Mouse (Mus musculus) ES-E14 (cell line): Measurements from ENCODE around the gene Rad54l2. TPM values are rescaled to one million over a fixed set of nuclear protein-coding genes. Genes with fewer than 3 reads are reported as not detected.
A peak's percentile ranks its signal among the peaks of the same experiment; 100 is the strongest.

Experiments
- DNase-seq: peaks from one replicate; pipeline ENCODE4 v3.0.0-alpha.2; 2013; ENCODE audit warnings: low read depth, low spot score
- H3K27ac ChIP-seq: 2 replicates; pipeline ENCODE4 v1.5.1; 2012; ENCODE audit warnings: low read depth, mild to moderate bottlenecking, low read length, moderate library complexity, mixed read lengths; ENCODE audit not compliant: poor library complexity, insufficient read depth, severe bottlenecking
- H3K36me3 ChIP-seq: 2 replicates; pipeline ENCODE4 v1.6.1; 2012; ENCODE audit warnings: mild to moderate bottlenecking, low read length, moderate library complexity, mixed read lengths; ENCODE audit not compliant: control insufficient read depth, poor library complexity, insufficient read depth, severe bottlenecking
- H3K4me1 ChIP-seq, 2 experiments: fragments of 150-350 bp in 1 of 2; sonication (generic) in 1 of 2; 2 replicates each; pipeline ENCODE4 v1.6.1; 2012; ENCODE audit warnings: low read length in 2 of 2, mild to moderate bottlenecking in 1 of 2, mixed read lengths in 1 of 2; ENCODE audit not compliant: control insufficient read depth in 2 of 2, insufficient read depth in 2 of 2, poor library complexity in 1 of 2
- H3K4me3 ChIP-seq, 2 experiments: fragments of 150-350 bp in 1 of 2; sonication (generic) in 1 of 2; 2 replicates each; pipeline ENCODE4 v1.5.1; 2012; ENCODE audit warnings: low read length in 2 of 2, low read depth in 1 of 2, mild to moderate bottlenecking in 1 of 2, mixed read lengths in 1 of 2; ENCODE audit not compliant: insufficient read depth in 1 of 2, poor library complexity in 1 of 2, severe bottlenecking in 1 of 2
- H3K9ac ChIP-seq: 2 replicates; pipeline ENCODE4 v1.6.1; 2012; ENCODE audit warnings: low read depth, mild to moderate bottlenecking, low read length, mixed read lengths; ENCODE audit not compliant: poor library complexity, insufficient read depth, severe bottlenecking
- H3K9me3 ChIP-seq: fragments of 150-350 bp; sonication (generic); 2 replicates; pipeline ENCODE4 v1.6.1; 2012; ENCODE audit warnings: low read depth, mild to moderate bottlenecking, low read length; ENCODE audit not compliant: control insufficient read depth, insufficient read depth
- CHD2 ChIP-seq: IDR thresholded peaks from 2 replicates; pipeline ENCODE4 v1.6.1; 2014; ENCODE audit warnings: mild to moderate bottlenecking, low read depth, low read length, inconsistent platforms
- HCFC1 ChIP-seq: IDR thresholded peaks from 2 replicates; pipeline ENCODE4 v1.6.1; 2012; ENCODE audit warnings: low read length, inconsistent platforms, borderline replicate concordance; ENCODE audit not compliant: insufficient read depth
- MAFK ChIP-seq: IDR thresholded peaks from 2 replicates; pipeline ENCODE4 v1.6.1; 2014; ENCODE audit warnings: mild to moderate bottlenecking, low read depth, low read length, inconsistent platforms; ENCODE audit not compliant: insufficient read depth
- ZC3H11A ChIP-seq: IDR thresholded peaks from 2 replicates; pipeline ENCODE4 v1.6.1; 2012; ENCODE audit warnings: low read depth, mild to moderate bottlenecking, inconsistent platforms, low read length, borderline replicate concordance
- ZNF384 ChIP-seq: IDR thresholded peaks from 2 replicates; pipeline ENCODE4 v1.6.1; 2012; ENCODE audit warnings: low read depth, low read length, inconsistent platforms
- in situ Hi-C, 2 experiments: fragments of 600-800 bp; cut with MboI; formaldehyde crosslinking; loops; one replicate each; pipeline ENCODE4 v1.15.1; 2025; ENCODE audit warnings: low sequenced_read_pairs in 2 of 2, inconsistent platforms in 1 of 2; ENCODE audit not compliant: unreplicated experiment in 2 of 2
- total RNA-seq: library from RNA; depleted of rRNA; stranded (reverse); fragments of 300-350 nt; gene quantifications from 2 replicates; pipeline ENCODE4 v1.2.3, GENCODE M21; 2012

Gene Rad54l2
- total RNA-seq, 1 experiment = 21.4 TPM

- Histone ChIP-seq H3K9ac (no peak within 1 kb of the TSS), H3K27ac (no peak within 1 kb of the TSS), H3K9me3 (no peaks in the 10 kb centered on the region), H3K4me1 (peaks cover 0 to 4% of the 10 kb centered on the region in 2 experiments; a peak in 2 of 4 replicates), H3K36me3 (peaks cover 22% of the 10 kb centered on the region), H3K4me3 (peak within 1 kb of the TSS; percentile 60 to 66)
- in situ Hi-C loops = no loop called here
- peak; percentile 77 for DNase-seq
- TF ChIP-seq CHD2 (no peak), HCFC1 (0 out of 2 replicates have a peak, but pooled peaks have one; percentile 21), MAFK (no peak)
Observed at GRCm38 (mm10) chr9:106655884-106656720, 132.9 kb downstream of the Rad54l2 start, which contains the start of gene Grm2. Grm2 (minus strand) TSS chr9:106656082.

- in situ Hi-C loops = no loop called here
- Histone ChIP-seq H3K9ac (no peak overlapping the region), H3K4me3 (no peak overlapping the region), H3K36me3 (no peaks in the 10 kb centered on the region), H3K9me3 (no peaks in the 10 kb centered on the region), H3K4me1 (no peaks in the 10 kb centered on the region; a peak in 1 of 4 replicates), H3K27ac (no peak overlapping the region)
- DNase-seq = no peak
- TF ChIP-seq CHD2 (no peak), MAFK (no peak), ZC3H11A (no peak), ZNF384 (no peak), HCFC1 (no peak)
Observed at GRCm38 (mm10) chr9:106652720-106653119, 136.3 kb downstream of the Rad54l2 start.

GRCm38 (mm10) chr9:106647226-106647625, 141.8 kb downstream of the Rad54l2 start:
- H3K9ac ChIP-seq = no peak overlapping the region
- H3K9me3 ChIP-seq = no peaks in the 10 kb centered on the region
- H3K27ac ChIP-seq = no peak overlapping the region
- in situ Hi-C loops = no loop called here
- H3K4me3 ChIP-seq = peak overlapping the region; percentile 4 to 51; a peak in 3 of 4 replicates
- DNase-seq = no peak
- TF ChIP-seq MAFK = no peak
- TF ChIP-seq HCFC1 = no peak
- TF ChIP-seq ZC3H11A = no peak
- TF ChIP-seq CHD2 = no peak
- H3K36me3 ChIP-seq = no peaks in the 10 kb centered on the region
- H3K4me1 ChIP-seq = peaks cover 0 to 28% of the 10 kb centered on the region in 2 experiments; a peak in 2 of 4 replicates

GRCm38 (mm10) chr9:106645684-106646271, 143.2 kb downstream of the Rad54l2 start:
- no peak for DNase-seq
- Histone ChIP-seq H3K36me3 (no peaks in the 10 kb centered on the region), H3K9ac (no peak overlapping the region), H3K9me3 (no peaks in the 10 kb centered on the region), H3K27ac (no peak overlapping the region), H3K4me1 (peaks cover 0 to 28% of the 10 kb centered on the region in 2 experiments; a peak in 2 of 4 replicates), H3K4me3 (no peak overlapping the region)
- in situ Hi-C loops = no loop called here
- TF ChIP-seq ZNF384 = no peak
- TF ChIP-seq ZC3H11A = no peak
- no peak for TF ChIP-seq MAFK
- TF ChIP-seq HCFC1 = no peak
- no peak for TF ChIP-seq CHD2
